Mouse (Mus musculus) hindbrain, embryonic 11.5 days (tissue): ENCODE data around the gene 1810010D01Rik. TPM values are rescaled to one million over a fixed set of nuclear protein-coding genes. Genes with fewer than 3 reads are reported as not detected.

ENCODE experiments used
- ATAC-seq: fragments of 200-750 bp; cut with Nextera tagmentation; 2 replicates; pipeline ENCODE4 v1.8.0; 2017; ENCODE audit warnings: mild to moderate bottlenecking, moderate TSS enrichment, moderate library complexity; ENCODE audit not compliant: low FRiP score
- DNase-seq: peaks from one replicate; pipeline ENCODE4 v3.0.0-alpha.2; 2015; ENCODE audit warnings: low spot score
- H3K27ac ChIP-seq: fragments of 300-500 bp; sonication (generic); 2 replicates; pipeline ENCODE4 v1.5.1; 2014; ENCODE audit warnings: mild to moderate bottlenecking, low read depth, low read length
- H3K27me3 ChIP-seq: fragments of 300-500 bp; sonication (generic); 2 replicates; pipeline ENCODE4 v1.6.1; 2014; ENCODE audit warnings: mild to moderate bottlenecking, low read length, moderate library complexity, mixed read lengths; ENCODE audit not compliant: control insufficient read depth, insufficient read depth
- H3K36me3 ChIP-seq: fragments of 300-500 bp; sonication (generic); 2 replicates; pipeline ENCODE4 v1.6.1; 2014; ENCODE audit warnings: mild to moderate bottlenecking, low read length, moderate library complexity, mixed read lengths; ENCODE audit not compliant: control insufficient read depth, insufficient read depth
- H3K4me1 ChIP-seq: fragments of 300-500 bp; sonication (generic); replicated peaks from 2 replicates; pipeline ENCODE4 v1.6.1; 2014; ENCODE audit warnings: low read length, mixed read lengths; ENCODE audit not compliant: control insufficient read depth, insufficient read depth
- H3K4me2 ChIP-seq: fragments of 300-500 bp; sonication (generic); replicated peaks from 2 replicates; pipeline ENCODE4 v1.6.1; 2014; ENCODE audit warnings: mild to moderate bottlenecking, low read depth, low read length
- H3K4me3 ChIP-seq: fragments of 300-500 bp; sonication (generic); 2 replicates; pipeline ENCODE4 v1.5.1; 2014; ENCODE audit warnings: low read depth, low read length
- H3K9ac ChIP-seq: fragments of 300-500 bp; sonication (generic); 2 replicates; pipeline ENCODE4 v1.6.1; 2014; ENCODE audit warnings: low read depth, low read length
- H3K9me3 ChIP-seq: fragments of 300-500 bp; sonication (generic); 2 replicates; pipeline ENCODE4 v1.6.1; 2016; ENCODE audit warnings: low read length; ENCODE audit not compliant: control insufficient read depth
- WGBS: fragments of 180-500 bp; shearing (Covaris S2); extraction: QIAGEN DNeasy Blood & Tissue Kit; methylation state at CpG from one replicate; pipeline ENCODE4 v1.1.7; 2014; 5-methylcytosine and 5-hydroxymethylcytosine counted together
- polyA plus RNA-seq: library from polyadenylated mRNA; unstranded; fragments of >200 nt; fragmentation: Nextera tagmentation; extraction: Ambion mirVana; gene quantifications from 2 replicates; pipeline ENCODE4 v1.2.1, GENCODE M21; 2014

1810010D01Rik gene
- polyA plus RNA-seq, 1 experiment from 2014 or later: 0.97 TPM

- no peak overlapping the region for H3K4me2 ChIP-seq
- no peaks in the 10 kb centered on the region for H3K27me3 ChIP-seq
- H3K27ac ChIP-seq: no peak overlapping the region
- ATAC-seq: no peak
- no peaks in the 10 kb centered on the region for H3K4me1 ChIP-seq
- H3K9me3 ChIP-seq: no peaks in the 10 kb centered on the region
- no peak overlapping the region for H3K4me3 ChIP-seq
- no peak for DNase-seq
- 63% methylated on average over 2 of the region's 2 CpGs for WGBS
- H3K9ac ChIP-seq: no peak overlapping the region
- no peaks in the 10 kb centered on the region for H3K36me3 ChIP-seq
These were observed 13.4 kb upstream of the 1810010D01Rik start for GRCm38 (mm10) chr7:145221346-145221745.

GRCm38 (mm10) chr7:145219420-145219831 is 11.5 kb upstream of the 1810010D01Rik start:
- H3K36me3 ChIP-seq: no peaks in the 10 kb centered on the region
- no peak overlapping the region for H3K4me2 ChIP-seq
- ATAC-seq: no peak
- no peak for DNase-seq
- no peaks in the 10 kb centered on the region for H3K4me1 ChIP-seq
- no peak overlapping the region for H3K27ac ChIP-seq
- no peak overlapping the region for H3K4me3 ChIP-seq
- H3K27me3 ChIP-seq: no peaks in the 10 kb centered on the region
- no peaks in the 10 kb centered on the region for H3K9me3 ChIP-seq
- no peak overlapping the region for H3K9ac ChIP-seq
- WGBS: 88% methylated on average over 9 of the region's 9 CpGs

GRCm38 (mm10) chr7:145216591-145216990 is 8.7 kb upstream of the 1810010D01Rik start:
- Histone ChIP-seq H3K36me3 (no peaks in the 10 kb centered on the region), H3K9me3 (no peaks in the 10 kb centered on the region), H3K27me3 (no peaks in the 10 kb centered on the region), H3K9ac (no peak overlapping the region), H3K27ac (no peak overlapping the region), H3K4me3 (no peak overlapping the region), H3K4me1 (peaks cover 2% of the 10 kb centered on the region; the same call in 1 of the 2 replicates), H3K4me2 (no peak overlapping the region)
- WGBS: 40% methylated on average over 1 of the region's 1 CpGs
- ATAC-seq (no peak), DNase-seq (no peak)

- Histone ChIP-seq H3K9me3 (no peaks in the 10 kb centered on the region), H3K4me3 (no peak overlapping the region), H3K36me3 (no peaks in the 10 kb centered on the region), H3K4me2 (no peak overlapping the region), H3K27me3 (no peaks in the 10 kb centered on the region), H3K4me1 (peaks cover 2% of the 10 kb centered on the region; the same call in 1 of the 2 replicates), H3K9ac (no peak overlapping the region), H3K27ac (no peak overlapping the region)
- WGBS: 92% methylated on average over 4 of the region's 4 CpGs
- DNase-seq (no peak), ATAC-seq (no peak)
These were observed 7.6 kb upstream of the 1810010D01Rik start for GRCm38 (mm10) chr7:145215476-145215875.

- peak; percentile 59 for ATAC-seq
- DNase-seq: peak; percentile 56
- WGBS: 20% methylated on average over 14 of the region's 14 CpGs
- Histone ChIP-seq H3K9me3 (no peaks in the 10 kb centered on the region), H3K4me1 (peaks cover 5% of the 10 kb centered on the region; the same call in 1 of the 2 replicates), H3K4me2 (no peak overlapping the region), H3K27me3 (no peaks in the 10 kb centered on the region), H3K4me3 (no peak overlapping the region), H3K36me3 (no peaks in the 10 kb centered on the region), H3K9ac (0 out of 2 replicates have a peak overlapping the region, but pooled peaks have one; percentile 12), H3K27ac (peak overlapping the region; percentile 64)
These were observed 4.1 kb upstream of the 1810010D01Rik start for GRCm38 (mm10) chr7:145211680-145212659.

GRCm38 (mm10) chr7:145210477-145211070 is 2.7 kb upstream of the 1810010D01Rik start:
- whole genome bisulfite sequencing: 84% methylated on average over 4 of the region's 4 CpGs
- Histone ChIP-seq H3K9me3 (no peaks in the 10 kb centered on the region), H3K27ac (no peak overlapping the region), H3K4me1 (peaks cover 12% of the 10 kb centered on the region), H3K4me2 (no peak overlapping the region), H3K36me3 (no peaks in the 10 kb centered on the region), H3K4me3 (no peak overlapping the region), H3K27me3 (no peaks in the 10 kb centered on the region), H3K9ac (no peak overlapping the region)
- DNase-seq (no peak), ATAC-seq (no peak)

- Histone ChIP-seq H3K4me2 (no peak overlapping the region), H3K27ac (peak overlapping the region; percentile 93), H3K36me3 (no peaks in the 10 kb centered on the region), H3K4me3 (no peak overlapping the region), H3K4me1 (peaks cover 14% of the 10 kb centered on the region), H3K9ac (peak overlapping the region; percentile 56), H3K9me3 (no peaks in the 10 kb centered on the region), H3K27me3 (no peaks in the 10 kb centered on the region)
- DNase-seq (no peak), ATAC-seq (0 out of 2 replicates have a peak, but pooled peaks have one; percentile 15)
- 54% methylated on average over 6 of the region's 6 CpGs for WGBS
These were observed 1.1 kb downstream of the 1810010D01Rik start for GRCm38 (mm10) chr7:145206801-145207200.

- peak; percentile 89 for DNase-seq
- H3K4me2 ChIP-seq: peak overlapping the region; percentile 32
- peak overlapping the region; percentile 93 for H3K27ac ChIP-seq
- no peaks in the 10 kb centered on the region for H3K36me3 ChIP-seq
- peak; percentile 95 for ATAC-seq
- no peaks in the 10 kb centered on the region for H3K9me3 ChIP-seq
- peak overlapping the region; percentile 56 for H3K9ac ChIP-seq
- H3K4me3 ChIP-seq: no peak overlapping the region
- WGBS: under 1% methylated on average over 33 of the region's 34 CpGs
- no peaks in the 10 kb centered on the region for H3K27me3 ChIP-seq
- H3K4me1 ChIP-seq: peaks cover 14% of the 10 kb centered on the region
These were observed 1.8 kb downstream of the 1810010D01Rik start for GRCm38 (mm10) chr7:145206056-145206610.
